Mouse (Mus musculus): ENCODE results near the gene Tspan5. TPM values are rescaled to one million over a fixed set of nuclear protein-coding genes. Genes with fewer than 3 reads are reported as not detected.

The Tspan5 gene
- polyA plus RNA-seq, 1 experiment, result 3.4 TPM

DNA sequence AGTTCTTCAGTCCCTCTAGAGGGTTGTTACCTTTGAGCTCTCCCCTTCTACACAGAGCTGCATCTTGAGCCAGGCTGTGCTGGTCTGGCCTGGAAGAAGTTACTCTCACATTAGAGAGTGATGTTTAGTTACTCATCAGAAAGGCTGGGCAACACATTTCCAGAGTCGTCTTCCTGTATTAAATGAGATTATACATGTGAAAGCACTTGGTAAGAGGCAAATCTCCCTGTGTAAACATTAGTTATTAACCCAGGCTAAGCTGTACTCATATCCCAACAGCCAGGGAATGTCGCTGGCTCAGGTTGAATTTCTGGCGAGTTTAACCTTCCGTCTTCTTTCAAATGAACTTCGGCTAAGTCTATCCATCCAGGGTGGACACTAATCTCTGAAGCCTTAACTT is 9.3 kb downstream of the Tspan5 start:
- TF ChIP-seq FLI1 (IDR thresholded peaks at IDR 0.05; ENCODE audit: low read length), result no peak
- no peak for TF ChIP-seq GATA1 (IDR thresholded peaks at IDR 0.05; ENCODE audit: borderline replicate concordance, low read length)
- Histone ChIP-seq H3K4me3 (replicated peaks) (no peak overlapping the region), H3K4me1 (peaks cover 18% of the 10 kb centered on the region), H3K27me3 (replicated peaks) (peaks cover 4% of the 10 kb centered on the region), H3K9me3 (no peaks in the 10 kb centered on the region), H3K36me3 (replicated peaks; ENCODE audit: low read length) (no peaks in the 10 kb centered on the region)

DNA sequence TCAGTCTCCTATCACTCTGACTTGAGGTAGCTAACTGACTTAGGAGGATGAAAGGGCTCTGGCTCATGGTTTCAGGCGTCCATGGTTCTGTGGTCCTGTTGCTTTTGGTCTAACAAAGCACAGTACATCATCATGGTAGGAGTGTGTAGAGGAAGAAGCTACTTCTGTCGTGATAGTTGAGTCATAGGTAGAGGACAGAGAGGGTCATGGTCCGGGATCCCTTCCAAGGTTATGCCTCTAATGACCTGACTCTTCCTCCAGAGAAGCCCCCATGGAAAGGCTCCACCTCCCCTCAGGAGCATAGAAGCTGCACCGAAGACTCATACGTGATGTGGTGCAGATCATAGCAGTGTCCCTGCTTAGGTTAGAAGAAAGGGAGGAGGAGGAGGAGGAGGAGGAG is 10.1 kb downstream of the Tspan5 start:
- peaks cover 18% of the 10 kb centered on the region for H3K4me1 ChIP-seq
- peaks cover 4% of the 10 kb centered on the region for H3K27me3 ChIP-seq (replicated peaks)
- H3K4me3 ChIP-seq (replicated peaks), result no peak overlapping the region
- no peaks in the 10 kb centered on the region for H3K9me3 ChIP-seq
- TF ChIP-seq GATA1 (IDR thresholded peaks at IDR 0.05; ENCODE audit: borderline replicate concordance, low read length), result no peak
- TF ChIP-seq FLI1 (IDR thresholded peaks at IDR 0.05; ENCODE audit: low read length), result no peak
- no peaks in the 10 kb centered on the region for H3K36me3 ChIP-seq (replicated peaks; ENCODE audit: low read length)

- Histone ChIP-seq H3K4me3 (replicated peaks) (peak overlapping the region; percentile 46), H3K36me3 (replicated peaks; ENCODE audit: low read length) (no peaks in the 10 kb centered on the region), H3K4me1 (peaks cover 18% of the 10 kb centered on the region), H3K9me3 (no peaks in the 10 kb centered on the region), H3K27me3 (replicated peaks) (peaks cover 4% of the 10 kb centered on the region)
- TF ChIP-seq GATA1 (IDR thresholded peaks at IDR 0.05; ENCODE audit: borderline replicate concordance, low read length), result no peak
- TF ChIP-seq FLI1 (IDR thresholded peaks at IDR 0.05; ENCODE audit: low read length), result no peak
Observed at GRCm38 (mm10) chr3:138752769-138753168, 10.8 kb downstream of the Tspan5 start.

GRCm38 (mm10) chr3:138753182-138753885 is 11.3 kb downstream of the Tspan5 start:
- Histone ChIP-seq H3K4me3 (replicated peaks) (peak overlapping the region; percentile 80), H3K9me3 (no peaks in the 10 kb centered on the region), H3K27me3 (replicated peaks) (peaks cover 4% of the 10 kb centered on the region), H3K4me1 (peaks cover 18% of the 10 kb centered on the region), H3K36me3 (replicated peaks; ENCODE audit: low read length) (no peaks in the 10 kb centered on the region)
- TF ChIP-seq FLI1 (IDR thresholded peaks at IDR 0.05; ENCODE audit: low read length) (no peak), GATA1 (IDR thresholded peaks at IDR 0.05; ENCODE audit: borderline replicate concordance, low read length) (no peak)

DNA sequence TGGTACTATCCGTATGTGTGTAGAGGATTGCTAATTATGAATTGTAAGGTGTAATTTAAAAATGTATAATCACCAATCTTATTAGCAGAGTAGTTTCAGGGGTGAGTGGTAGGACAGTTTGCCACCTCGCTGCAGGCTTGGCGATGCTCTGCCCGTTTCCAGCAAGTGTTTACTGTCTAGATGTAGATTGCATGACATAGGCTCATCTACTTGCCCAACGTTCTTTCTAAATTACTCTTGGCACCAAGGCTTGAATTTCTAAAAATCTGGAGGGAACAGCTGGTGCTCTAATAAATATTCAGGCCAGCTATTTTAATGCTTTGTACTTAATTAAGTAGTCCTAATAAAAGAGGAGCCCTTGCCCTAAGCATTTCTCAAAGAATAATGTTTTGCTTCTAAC is 12.3 kb downstream of the Tspan5 start:
- H3K27me3 ChIP-seq (replicated peaks), result peaks cover 4% of the 10 kb centered on the region
- TF ChIP-seq FLI1 (IDR thresholded peaks at IDR 0.05; ENCODE audit: low read length) (no peak), GATA1 (IDR thresholded peaks at IDR 0.05; ENCODE audit: borderline replicate concordance, low read length) (no peak)
- H3K9me3 ChIP-seq, result no peaks in the 10 kb centered on the region
- H3K4me3 ChIP-seq (replicated peaks), result no peak overlapping the region
- H3K4me1 ChIP-seq, result peaks cover 17% of the 10 kb centered on the region
- H3K36me3 ChIP-seq (replicated peaks; ENCODE audit: low read length), result no peaks in the 10 kb centered on the region

DNA sequence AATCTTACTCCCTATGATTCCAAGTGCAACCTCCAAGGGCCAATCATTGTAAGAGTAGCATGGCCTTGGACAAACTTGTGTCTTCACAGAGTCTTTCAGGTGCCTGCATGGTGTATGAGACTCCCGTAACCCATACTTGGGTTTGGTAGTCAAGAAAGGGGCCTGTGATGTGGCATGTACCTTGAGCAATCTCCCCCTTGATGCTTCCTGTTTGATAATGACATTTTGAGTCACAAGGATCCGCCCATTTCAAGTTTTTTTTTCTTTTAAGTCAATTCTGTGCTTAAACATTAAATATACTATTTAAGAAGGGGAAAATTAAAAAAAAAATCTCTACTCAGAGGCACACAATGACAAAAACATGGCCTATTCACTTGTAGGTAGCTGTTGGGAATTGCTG is 15.3 kb downstream of the Tspan5 start:
- Histone ChIP-seq H3K9me3 (no peaks in the 10 kb centered on the region), H3K4me1 (peaks cover 12% of the 10 kb centered on the region), H3K4me3 (replicated peaks) (no peak overlapping the region), H3K27me3 (replicated peaks) (no peaks in the 10 kb centered on the region), H3K36me3 (replicated peaks; ENCODE audit: low read length) (no peaks in the 10 kb centered on the region)
- TF ChIP-seq FLI1 (IDR thresholded peaks at IDR 0.05; ENCODE audit: low read length), result no peak
- no peak for TF ChIP-seq GATA1 (IDR thresholded peaks at IDR 0.05; ENCODE audit: borderline replicate concordance, low read length)

- H3K9me3 ChIP-seq, result no peaks in the 10 kb centered on the region
- no peaks in the 10 kb centered on the region for H3K36me3 ChIP-seq (replicated peaks; ENCODE audit: low read length)
- no peak overlapping the region for H3K4me3 ChIP-seq (replicated peaks)
- H3K27me3 ChIP-seq (replicated peaks), result no peaks in the 10 kb centered on the region
- no peaks in the 10 kb centered on the region for H3K4me1 ChIP-seq
- no peak for TF ChIP-seq FLI1 (IDR thresholded peaks at IDR 0.05; ENCODE audit: low read length)
- no peak for TF ChIP-seq GATA1 (IDR thresholded peaks at IDR 0.05; ENCODE audit: borderline replicate concordance, low read length)
Observed at GRCm38 (mm10) chr3:138759968-138760684, 18.1 kb downstream of the Tspan5 start.

GRCm38 (mm10) chr3:138760685-138761119 is 18.7 kb downstream of the Tspan5 start:
- Histone ChIP-seq H3K9me3 (no peaks in the 10 kb centered on the region), H3K36me3 (replicated peaks; ENCODE audit: low read length) (no peaks in the 10 kb centered on the region), H3K27me3 (replicated peaks) (no peaks in the 10 kb centered on the region), H3K4me1 (no peaks in the 10 kb centered on the region), H3K4me3 (replicated peaks) (no peak overlapping the region)
- TF ChIP-seq GATA1 (IDR thresholded peaks at IDR 0.05; ENCODE audit: borderline replicate concordance, low read length) (no peak), FLI1 (IDR thresholded peaks at IDR 0.05; ENCODE audit: low read length) (no peak)

GRCm38 (mm10) chr3:138761531-138761930 is 19.5 kb downstream of the Tspan5 start:
- TF ChIP-seq FLI1 (IDR thresholded peaks at IDR 0.05; ENCODE audit: low read length), result no peak
- TF ChIP-seq GATA1 (IDR thresholded peaks at IDR 0.05; ENCODE audit: borderline replicate concordance, low read length), result no peak

DNA sequence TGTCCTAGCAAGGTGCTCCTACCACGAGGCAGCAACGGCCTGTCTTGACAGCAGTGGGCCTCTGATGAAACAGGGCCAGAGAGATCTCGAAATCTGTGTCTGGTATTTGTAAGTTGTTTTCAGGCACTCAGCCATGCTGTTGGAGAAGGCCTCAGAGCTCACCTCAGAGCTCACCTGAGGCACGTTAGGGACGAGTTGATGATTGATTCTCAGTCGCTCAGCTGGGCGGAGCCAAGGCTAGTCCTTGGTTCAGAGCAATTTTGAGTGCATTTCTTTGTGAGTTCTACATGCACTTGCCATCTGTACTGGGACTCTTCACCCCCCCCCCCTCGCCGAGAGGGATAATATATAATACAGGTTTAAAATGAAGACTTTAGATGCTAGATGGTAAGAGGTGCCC is 21.9 kb downstream of the Tspan5 start:
- Histone ChIP-seq H3K27me3 (replicated peaks) (no peaks in the 10 kb centered on the region), H3K4me1 (no peaks in the 10 kb centered on the region), H3K9me3 (no peaks in the 10 kb centered on the region), H3K4me3 (replicated peaks) (no peak overlapping the region), H3K36me3 (replicated peaks; ENCODE audit: low read length) (no peaks in the 10 kb centered on the region)
- no peak for TF ChIP-seq GATA1 (IDR thresholded peaks at IDR 0.05; ENCODE audit: borderline replicate concordance, low read length)
- TF ChIP-seq FLI1 (IDR thresholded peaks at IDR 0.05; ENCODE audit: low read length), result no peak

More at GRCm38 (mm10) chr3:138761531-138761930, 19.5 kb downstream of the Tspan5 start:
- no peaks in the 10 kb centered on the region for H3K36me3 ChIP-seq (replicated peaks; ENCODE audit: low read length)
- H3K9me3 ChIP-seq, result no peaks in the 10 kb centered on the region
- no peak overlapping the region for H3K4me3 ChIP-seq (replicated peaks)
- no peaks in the 10 kb centered on the region for H3K4me1 ChIP-seq
- H3K27me3 ChIP-seq (replicated peaks), result no peaks in the 10 kb centered on the region

All from megakaryocyte, embryonic 14.5 days (primary cell).